Mouse (Mus musculus) hindbrain, embryonic 13.5 days (tissue): ENCODE data around the gene Ubl4b. TPM values are rescaled to one million over a fixed set of nuclear protein-coding genes. Genes with fewer than 3 reads are reported as not detected.

Experiments
- ATAC-seq: fragments of 200-750 bp; cut with Nextera tagmentation; 2 replicates; pipeline ENCODE4 v1.8.0; 2017; ENCODE audit warnings: moderate TSS enrichment; ENCODE audit not compliant: low FRiP score
- H3K27ac ChIP-seq: fragments of 300-500 bp; sonication (generic); 2 replicates; pipeline ENCODE4 v1.5.1; 2015; ENCODE audit warnings: inconsistent platforms, mild to moderate bottlenecking, moderate library complexity
- H3K27me3 ChIP-seq: fragments of 300-500 bp; sonication (generic); 2 replicates; pipeline ENCODE4 v1.6.1; 2015; ENCODE audit warnings: mild to moderate bottlenecking, inconsistent platforms
- H3K36me3 ChIP-seq: fragments of 300-500 bp; sonication (generic); 2 replicates; pipeline ENCODE4 v1.6.1; 2015; ENCODE audit warnings: mild to moderate bottlenecking, inconsistent platforms
- H3K4me1 ChIP-seq: fragments of 300-500 bp; sonication (generic); replicated peaks from 2 replicates; pipeline ENCODE4 v1.6.1; 2015; ENCODE audit warnings: inconsistent platforms
- H3K4me2 ChIP-seq: fragments of 300-500 bp; sonication (generic); 2 replicates; pipeline ENCODE4 v1.6.1; 2015; ENCODE audit warnings: inconsistent platforms, mild to moderate bottlenecking, moderate library complexity
- H3K4me3 ChIP-seq: fragments of 300-500 bp; sonication (generic); 2 replicates; pipeline ENCODE4 v1.5.1; 2015; ENCODE audit warnings: mild to moderate bottlenecking, inconsistent platforms
- H3K9ac ChIP-seq: fragments of 300-500 bp; sonication (generic); 2 replicates; pipeline ENCODE4 v1.6.1; 2015; ENCODE audit warnings: mild to moderate bottlenecking, inconsistent platforms
- H3K9me3 ChIP-seq: fragments of 300-500 bp; sonication (generic); 2 replicates; pipeline ENCODE4 v1.6.1; 2016; ENCODE audit warnings: inconsistent platforms
- WGBS: fragments of 180-500 bp; shearing (Covaris S2); methylation state at CpG from one replicate; pipeline ENCODE4 v1.1.7; 2015; 5-methylcytosine and 5-hydroxymethylcytosine counted together
- polyA plus RNA-seq: library from polyadenylated mRNA; unstranded; fragments of >200 nt; fragmentation: Nextera tagmentation; extraction: Ambion mirVana; gene quantifications from 2 replicates; pipeline ENCODE4 v1.2.1, GENCODE M21; 2015

Gene Ubl4b
- not detected in 2 replicates for polyA plus RNA-seq

DNA sequence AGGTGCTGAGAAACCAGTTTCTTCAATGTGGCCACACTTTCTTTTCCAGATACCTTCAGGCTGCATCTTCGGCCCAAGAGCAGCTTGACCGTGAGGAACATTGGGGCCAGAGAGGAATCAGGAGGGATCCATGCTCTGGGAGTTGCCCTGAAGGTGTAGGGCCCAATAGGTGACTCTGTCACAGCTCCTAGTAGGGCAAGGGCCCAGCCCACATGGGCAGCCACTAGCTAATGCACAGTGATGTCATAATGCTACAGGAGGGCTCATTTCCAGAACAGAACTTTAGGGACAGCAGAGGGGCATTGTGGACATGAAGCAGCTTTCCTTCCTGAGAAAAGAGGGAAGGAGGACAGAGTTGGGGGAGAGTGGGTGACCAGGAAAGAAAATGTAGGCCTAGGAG lies at the start of gene Ubl4b:
TSS of gene Ubl4b (minus strand) at position 232 of the 400 bp plus-strand sequence.
- Histone ChIP-seq H3K9ac (no peak within 1 kb of the TSS), H3K27me3 (peaks cover 45% of the 10 kb centered on the region), H3K4me3 (no peak within 1 kb of the TSS), H3K36me3 (no peaks in the 10 kb centered on the region), H3K4me1 (peaks cover 14% of the 10 kb centered on the region), H3K9me3 (no peaks in the 10 kb centered on the region), H3K4me2 (no peak within 1 kb of the TSS), H3K27ac (no peak within 1 kb of the TSS)
- ATAC-seq: no peak
- 89% methylated on average over 2 of the region's 2 CpGs for WGBS

- H3K9ac ChIP-seq: no peak overlapping the region
- H3K4me1 ChIP-seq: peaks cover 10% of the 10 kb centered on the region
- 49% methylated on average over 6 of the region's 6 CpGs for WGBS
- no peak overlapping the region for H3K4me3 ChIP-seq
- H3K4me2 ChIP-seq: no peak overlapping the region
- H3K36me3 ChIP-seq: no peaks in the 10 kb centered on the region
- H3K9me3 ChIP-seq: no peaks in the 10 kb centered on the region
- H3K27ac ChIP-seq: no peak overlapping the region
- no peak for ATAC-seq
- peaks cover 88% of the 10 kb centered on the region for H3K27me3 ChIP-seq
Observed at GRCm38 (mm10) chr3:107600127-107600526, 45.3 kb upstream of the Ubl4b start.

DNA sequence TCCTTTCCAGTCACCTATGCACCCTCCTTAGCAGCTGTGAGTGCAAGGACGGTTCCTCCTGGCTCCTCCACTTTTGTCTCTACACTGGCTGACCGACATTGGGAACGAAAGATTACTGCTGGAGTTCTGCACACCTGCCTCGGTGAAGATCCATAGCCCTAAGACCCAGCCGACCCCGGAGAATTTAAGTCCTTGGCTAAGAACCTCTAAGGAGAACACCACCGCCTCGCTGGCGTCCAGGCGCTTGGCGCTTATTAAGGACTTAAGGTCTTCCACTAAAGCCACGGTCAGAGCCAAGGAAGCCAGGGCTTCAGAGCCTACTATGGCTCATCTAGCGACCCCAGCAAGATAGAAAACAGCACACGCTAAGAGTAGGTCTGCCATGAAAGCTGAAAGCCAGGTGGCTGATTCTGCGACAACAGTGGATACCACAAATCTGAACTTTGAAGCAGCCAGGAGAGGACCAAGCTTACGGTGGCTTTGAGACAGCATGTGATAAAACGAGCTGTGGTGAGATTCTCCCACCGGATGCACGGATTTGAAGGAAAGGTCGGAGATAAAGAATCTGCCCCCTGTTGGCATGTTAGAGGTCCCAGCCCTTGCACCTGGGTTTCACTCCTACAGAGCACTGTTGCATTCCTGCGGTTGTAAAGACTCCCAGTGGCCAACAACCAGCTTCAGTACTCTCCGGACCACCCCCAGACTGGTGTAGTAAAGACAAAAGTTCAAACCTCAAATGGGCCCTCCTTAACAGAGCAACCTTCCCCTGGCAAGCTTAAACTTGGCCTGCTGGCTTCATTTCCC lies 42.9 kb upstream of the Ubl4b start:
- Histone ChIP-seq H3K9me3 (no peaks in the 10 kb centered on the region), H3K4me2 (no peak overlapping the region), H3K36me3 (no peaks in the 10 kb centered on the region), H3K4me1 (peaks cover 15% of the 10 kb centered on the region), H3K9ac (no peak overlapping the region), H3K27ac (no peak overlapping the region), H3K4me3 (no peak overlapping the region), H3K27me3 (peaks cover 95% of the 10 kb centered on the region)
- no peak for ATAC-seq
- WGBS: 5% methylated on average over 22 of the region's 22 CpGs

DNA sequence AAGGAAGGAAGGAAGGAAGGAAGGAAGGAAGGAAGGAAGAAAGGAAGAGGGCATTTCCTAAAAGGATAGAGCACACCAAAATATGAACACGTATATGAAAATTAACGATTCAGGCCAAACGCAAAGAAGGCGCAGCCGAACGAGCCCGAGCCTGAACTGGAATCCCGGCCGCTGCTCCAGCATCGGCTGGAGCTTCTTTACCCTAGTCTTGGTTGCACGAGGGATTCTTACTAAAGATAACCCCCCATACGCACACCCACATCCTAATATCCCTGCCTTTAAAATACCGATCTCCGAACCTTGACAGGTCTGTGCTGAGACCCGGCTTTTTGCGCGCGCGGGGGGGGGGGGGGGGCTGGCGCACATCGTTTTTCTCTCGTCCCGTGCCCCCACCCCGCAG lies 42.3 kb upstream of the Ubl4b start:
- H3K9me3 ChIP-seq: no peaks in the 10 kb centered on the region
- no peak overlapping the region for H3K4me2 ChIP-seq
- no peak overlapping the region for H3K4me3 ChIP-seq
- H3K4me1 ChIP-seq: peaks cover 15% of the 10 kb centered on the region
- no peak for ATAC-seq
- no peaks in the 10 kb centered on the region for H3K36me3 ChIP-seq
- no peak overlapping the region for H3K9ac ChIP-seq
- H3K27me3 ChIP-seq: peaks cover 95% of the 10 kb centered on the region
- 1% methylated on average over 19 of the region's 24 CpGs for WGBS
- H3K27ac ChIP-seq: no peak overlapping the region

DNA sequence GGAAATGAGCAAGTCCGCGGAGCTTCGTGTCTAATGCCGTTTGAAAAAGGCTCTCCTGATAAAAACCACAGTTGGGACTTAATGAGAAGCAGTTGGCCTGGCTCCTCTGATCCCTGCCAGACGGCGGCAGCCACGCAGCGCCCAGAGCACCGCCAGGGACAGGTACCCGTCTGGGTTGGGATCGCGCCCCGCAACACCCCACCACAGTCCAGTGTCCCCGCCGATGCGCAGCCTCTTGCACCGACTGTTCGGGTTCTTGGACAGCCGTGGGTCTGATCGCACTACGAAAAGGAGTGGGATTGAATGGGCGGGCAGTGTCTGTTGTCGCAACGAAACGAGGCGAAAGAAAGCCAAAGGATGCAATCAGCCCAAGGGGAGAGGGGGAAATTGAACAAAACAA lies 41.7 kb upstream of the Ubl4b start:
- Histone ChIP-seq H3K4me3 (peak overlapping the region; percentile 11; the same call in 1 of the 2 replicates), H3K9ac (no peak overlapping the region), H3K27me3 (peaks cover 95% of the 10 kb centered on the region), H3K36me3 (no peaks in the 10 kb centered on the region), H3K4me1 (peaks cover 15% of the 10 kb centered on the region), H3K4me2 (no peak overlapping the region), H3K27ac (no peak overlapping the region), H3K9me3 (no peaks in the 10 kb centered on the region)
- ATAC-seq: no peak
- WGBS: under 1% methylated on average over 26 of the region's 26 CpGs

DNA sequence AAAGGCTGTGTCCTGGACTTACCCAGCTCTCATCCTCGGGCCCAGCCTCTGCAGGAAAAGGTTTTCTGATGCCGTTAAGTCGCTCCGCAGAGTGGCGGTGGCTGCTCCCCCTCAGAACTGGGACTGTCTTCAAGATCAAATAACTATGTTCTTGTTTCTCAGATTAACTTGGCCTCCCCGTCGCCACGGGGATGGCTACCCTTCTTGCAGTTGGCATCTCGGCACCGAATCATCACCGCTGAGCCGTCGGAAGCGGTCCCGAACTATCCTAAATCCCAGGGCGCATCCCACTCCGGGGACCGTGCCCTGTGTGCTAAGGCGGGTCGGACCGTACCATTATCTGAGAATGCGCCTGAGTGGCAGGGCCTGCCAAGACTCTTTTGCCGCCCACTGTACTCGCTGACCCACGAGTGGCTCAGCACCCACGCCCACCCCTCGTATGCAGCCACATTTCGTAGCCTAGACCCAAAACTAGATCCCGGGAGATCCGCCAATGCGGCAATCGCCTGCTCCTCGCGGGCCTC lies 41.1 kb upstream of the Ubl4b start:
- WGBS: under 1% methylated on average over 34 of the region's 34 CpGs
- no peaks in the 10 kb centered on the region for H3K36me3 ChIP-seq
- H3K9me3 ChIP-seq: no peaks in the 10 kb centered on the region
- ATAC-seq: no peak
- peak overlapping the region; percentile 11; the same call in 1 of the 2 replicates for H3K4me3 ChIP-seq
- H3K27ac ChIP-seq: no peak overlapping the region
- H3K4me2 ChIP-seq: no peak overlapping the region
- no peak overlapping the region for H3K9ac ChIP-seq
- H3K4me1 ChIP-seq: peaks cover 15% of the 10 kb centered on the region
- H3K27me3 ChIP-seq: peaks cover 95% of the 10 kb centered on the region

GRCm38 (mm10) chr3:107595264-107595937 lies 40.5 kb upstream of the Ubl4b start:
- H3K9ac ChIP-seq: peak overlapping the region; percentile 59

GRCm38 (mm10) chr3:107594662-107595263 lies 39.9 kb upstream of the Ubl4b start, which contains the start of gene Alx3:
Gene Alx3 (plus strand): TSS chr3:107595031.
- Histone ChIP-seq H3K36me3 (no peaks in the 10 kb centered on the region), H3K27me3 (peaks cover 94% of the 10 kb centered on the region), H3K9ac (peak within 1 kb of the TSS; percentile 59), H3K27ac (no peak within 1 kb of the TSS), H3K9me3 (no peaks in the 10 kb centered on the region), H3K4me2 (peak within 1 kb of the TSS; percentile 52), H3K4me1 (peaks cover 15% of the 10 kb centered on the region), H3K4me3 (peak within 1 kb of the TSS; percentile 33)
- peak; percentile 30; the same call in 1 of the 2 replicates for ATAC-seq
- under 1% methylated on average over 37 of the region's 46 CpGs for WGBS

More at GRCm38 (mm10) chr3:107595264-107595937, 40.5 kb upstream of the Ubl4b start:
- Histone ChIP-seq H3K27ac (no peak overlapping the region), H3K9me3 (no peaks in the 10 kb centered on the region), H3K4me1 (peaks cover 15% of the 10 kb centered on the region), H3K27me3 (peaks cover 94% of the 10 kb centered on the region), H3K4me2 (peak overlapping the region; percentile 52), H3K4me3 (peak overlapping the region; percentile 33), H3K36me3 (no peaks in the 10 kb centered on the region)
- WGBS: 1% methylated on average over 47 of the region's 50 CpGs
- no peak for ATAC-seq

DNA sequence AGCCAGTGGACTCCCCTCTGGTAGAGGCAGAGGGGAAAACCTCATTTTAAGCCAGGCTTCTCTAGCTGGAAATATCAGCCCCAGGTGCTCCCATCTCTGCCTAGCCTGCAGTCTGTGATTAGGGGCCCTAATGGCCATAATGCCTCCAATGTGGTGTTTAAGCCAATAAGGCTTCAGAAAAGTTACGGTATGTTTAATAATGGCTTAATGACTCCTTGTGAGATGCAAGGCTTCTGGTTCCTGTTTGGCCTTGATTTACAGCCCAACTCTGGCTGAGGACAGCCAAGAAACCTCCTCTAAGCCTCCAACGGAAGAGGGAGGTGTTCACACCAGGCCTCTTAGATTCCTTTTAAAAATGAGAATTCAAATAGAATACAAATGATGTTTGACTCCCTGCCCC lies 38.8 kb upstream of the Ubl4b start:
- Histone ChIP-seq H3K4me3 (no peak overlapping the region), H3K9ac (no peak overlapping the region), H3K27me3 (peaks cover 94% of the 10 kb centered on the region), H3K4me2 (no peak overlapping the region), H3K4me1 (peaks cover 15% of the 10 kb centered on the region), H3K36me3 (no peaks in the 10 kb centered on the region), H3K9me3 (no peaks in the 10 kb centered on the region), H3K27ac (no peak overlapping the region)
- WGBS: 48% methylated on average over 2 of the region's 2 CpGs
- ATAC-seq: no peak

GRCm38 (mm10) chr3:107591612-107592011 lies 36.7 kb upstream of the Ubl4b start:
- Histone ChIP-seq H3K27me3 (peaks cover 97% of the 10 kb centered on the region), H3K9me3 (no peaks in the 10 kb centered on the region), H3K4me2 (no peak overlapping the region), H3K4me3 (no peak overlapping the region), H3K36me3 (no peaks in the 10 kb centered on the region), H3K4me1 (peaks cover 15% of the 10 kb centered on the region), H3K27ac (no peak overlapping the region), H3K9ac (no peak overlapping the region)
- WGBS: 69% methylated on average over 1 of the region's 1 CpGs
- no peak for ATAC-seq

- no peaks in the 10 kb centered on the region for H3K36me3 ChIP-seq
Observed at GRCm38 (mm10) chr3:107586504-107586903, 31.6 kb upstream of the Ubl4b start.

DNA sequence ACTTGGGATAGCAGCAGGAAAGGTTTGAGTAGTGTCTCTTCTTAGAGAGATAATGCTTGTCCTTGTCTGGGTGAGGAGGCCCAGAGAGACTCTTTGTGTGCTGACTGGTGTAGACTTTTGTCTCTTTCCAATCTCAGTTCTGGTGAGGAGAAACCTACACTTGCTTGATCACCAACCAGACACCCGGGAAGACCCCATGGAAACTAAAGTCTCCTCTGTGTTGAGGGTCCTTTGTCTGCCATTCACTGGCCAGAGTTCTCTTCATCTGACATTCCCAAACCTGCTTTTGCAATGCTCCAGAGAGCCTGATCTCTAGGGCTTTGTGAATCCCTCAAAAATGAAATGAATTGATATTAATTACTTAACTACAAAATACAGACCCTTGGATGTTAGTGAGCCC lies 29.0 kb upstream of the Ubl4b start:
- WGBS: 9% methylated on average over 1 of the region's 1 CpGs
- ATAC-seq: no peak
- Histone ChIP-seq H3K36me3 (no peaks in the 10 kb centered on the region), H3K9me3 (no peaks in the 10 kb centered on the region), H3K27me3 (peaks cover 100% of the 10 kb centered on the region), H3K4me2 (no peak overlapping the region), H3K4me1 (peaks cover 10% of the 10 kb centered on the region), H3K4me3 (no peak overlapping the region), H3K27ac (no peak overlapping the region), H3K9ac (no peak overlapping the region)

More at GRCm38 (mm10) chr3:107586504-107586903, 31.6 kb upstream of the Ubl4b start:
- peaks cover 10% of the 10 kb centered on the region for H3K4me1 ChIP-seq
- H3K27ac ChIP-seq: no peak overlapping the region
- 77% methylated on average over 6 of the region's 6 CpGs for WGBS
- H3K4me3 ChIP-seq: no peak overlapping the region
- ATAC-seq: no peak
- no peak overlapping the region for H3K9ac ChIP-seq
- H3K4me2 ChIP-seq: no peak overlapping the region
- peaks cover 98% of the 10 kb centered on the region for H3K27me3 ChIP-seq
- no peaks in the 10 kb centered on the region for H3K9me3 ChIP-seq
